In the genomic region with DNA sequence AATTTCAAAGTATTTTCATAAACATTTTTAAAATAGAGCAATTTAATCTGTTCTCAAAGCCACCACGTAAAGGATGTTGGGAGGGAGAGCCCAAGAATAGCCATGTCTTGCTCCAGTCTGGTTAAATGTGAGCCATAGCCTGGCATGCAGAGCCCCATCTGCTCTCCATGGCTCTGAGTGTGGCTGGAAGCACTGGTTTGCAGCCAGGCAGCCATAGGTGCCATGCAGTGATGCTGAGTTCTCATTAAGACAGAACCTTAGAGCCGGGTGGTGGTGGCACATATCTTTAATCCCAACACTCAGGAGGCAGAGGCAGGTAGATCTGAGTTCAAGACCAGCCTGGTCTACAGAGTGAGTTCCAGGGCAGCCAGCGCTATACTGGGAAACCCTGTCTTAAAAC, we compare ENCODE assay signal across 12 mouse cellular contexts.
"Had no signal": no experiment of that assay in that cellular context is flagged by ENCODE, and none has a peak within 500 bp of the region (broad histone marks: within the 10 kb centered on the region; RNA-seq: fewer than 3 reads in every experiment).

No protein-coding gene starts in this region.

- DNase-seq: retina, postnatal 1 day; right cerebral cortex, adult 18-20 months; right cerebral cortex, postnatal 14 days; right cerebral cortex, postnatal 25 days; right cerebral cortex, postnatal 4 days; spleen, adult 18-20 months; thymus, adult 18-20 months; thymus, adult 2 months; thymus, postnatal 14 days; thymus, postnatal 25 days; thymus, postnatal 36 days; thymus, postnatal 4 days had no signal
